Mouse (Mus musculus) heart, adult 8-10 months (tissue): Measurements from ENCODE around the gene Mup18. TPM values are rescaled to one million over a fixed set of nuclear protein-coding genes. Genes with fewer than 3 reads are reported as not detected.
"Not testable (repeated sequence)": the region's sequence is repeated elsewhere in the genome, so short reads cannot be mapped to it uniquely, and the experiment has no call there.

Experiments used
- DNase-seq: peaks from one replicate; pipeline ENCODE4 v3.0.0; 2022; ENCODE audit warnings: low spot score
- total RNA-seq, 4 experiments: library from RNA; stranded (reverse); gene quantifications; 2 replicates each; pipeline ENCODE4 v1.2.4; 2022

Gene Mup18
- not detected for total RNA-seq

DNA sequence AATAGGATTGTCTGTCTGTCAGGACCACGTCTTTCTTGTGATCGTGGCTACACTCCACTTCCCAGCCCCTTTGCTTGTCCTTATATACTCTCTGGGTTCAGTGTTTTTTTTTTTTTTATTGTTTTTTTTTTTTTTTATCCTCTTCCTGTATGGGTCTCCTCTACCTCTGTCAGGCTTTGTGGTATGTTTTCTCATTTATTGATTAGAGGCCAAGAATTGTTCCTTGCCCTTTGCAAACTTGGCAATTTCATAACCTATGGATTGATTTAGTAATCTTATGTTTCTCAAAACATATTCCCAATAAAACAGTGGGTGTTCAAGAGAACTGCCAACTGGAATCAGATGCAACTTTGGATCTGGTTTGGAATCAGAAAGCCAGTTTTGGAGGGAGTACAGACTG is at the start of gene Mup18:
Mup18 (minus strand) TSS at position 101 of the 400 bp plus-strand sequence.
- not testable (repeated sequence) for DNase-seq

DNA sequence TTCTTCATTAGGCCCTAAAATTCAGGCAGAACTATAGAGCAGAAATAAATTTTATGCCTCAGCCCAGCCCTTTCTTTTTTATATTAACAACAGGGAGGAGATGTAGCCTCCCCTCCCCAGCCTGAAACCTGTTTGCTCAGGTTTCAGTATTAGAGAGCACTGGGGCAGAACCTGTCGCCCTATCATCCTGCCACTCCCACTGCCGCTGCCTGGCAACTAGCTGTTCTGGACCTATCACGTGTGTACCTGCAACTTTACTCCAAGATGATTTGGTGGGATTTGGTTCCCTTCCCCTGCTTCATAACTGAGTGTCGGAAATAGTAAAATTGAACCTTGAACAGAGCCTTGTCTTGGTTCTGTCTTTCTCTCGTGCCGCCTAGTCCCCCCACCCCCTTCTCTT is 40.4 kb upstream of the Mup18 start:
- not testable (repeated sequence) for DNase-seq

Other genes with a start within 250 kb of the Mup18 start
- not detected for gene Mup15, start 234.4 kb downstream of the Mup18 start, total RNA-seq
- 1 to 10 TPM in 1 of 4 experiments, not detected in 3; 1.1 TPM for gene Mup16, start 154.6 kb downstream of the Mup18 start, total RNA-seq
- gene Mup17, start 78.3 kb downstream of the Mup18 start, total RNA-seq, result not detected
- gene Mup19, start 108.1 kb upstream of the Mup18 start, total RNA-seq, result not detected
- gene Mup5, start 161.1 kb upstream of the Mup18 start, total RNA-seq, result not detected